Mouse (Mus musculus) heart, adult 2 months (tissue): ENCODE measurements around the gene Tmprss13. TPM values are rescaled to one million over a fixed set of nuclear protein-coding genes. Genes with fewer than 3 reads are reported as not detected.

Experiments
- DNase-seq, 2 experiments: peaks; one replicate each; pipeline ENCODE4 v3.0.0; 2021
- H3K27ac ChIP-seq: fragments of 200-600 bp; 2 replicates; pipeline ENCODE4 v1.8.1; 2022
- H3K27me3 ChIP-seq: fragments of 200-500 bp; 2 replicates; pipeline ENCODE4 v1.6.1; 2012; ENCODE audit warnings: mild to moderate bottlenecking, low read length, inconsistent platforms, mixed read lengths; ENCODE audit not compliant: control insufficient read depth, insufficient read depth
- H3K36me3 ChIP-seq: fragments of 200-500 bp; 2 replicates; pipeline ENCODE4 v1.6.1; 2012; ENCODE audit warnings: low read length, inconsistent platforms; ENCODE audit not compliant: control insufficient read depth, insufficient read depth
- H3K4me1 ChIP-seq: fragments of 200-500 bp; 2 replicates; pipeline ENCODE4 v1.6.1; 2011; ENCODE audit warnings: low read length; ENCODE audit not compliant: control insufficient read depth, insufficient read depth
- H3K4me3 ChIP-seq: fragments of 200-600 bp; 2 replicates; pipeline ENCODE4 v1.8.1; 2022
- H3K79me2 ChIP-seq: fragments of 200-500 bp; replicated peaks from 2 replicates; pipeline ENCODE4 v1.6.1; 2012; ENCODE audit warnings: mild to moderate bottlenecking, inconsistent platforms, low read length, moderate library complexity, mixed read lengths; ENCODE audit not compliant: control insufficient read depth, insufficient read depth
- H3K9ac ChIP-seq: fragments of 200-500 bp; 2 replicates; pipeline ENCODE4 v1.6.1; 2012; ENCODE audit warnings: low read depth, mild to moderate bottlenecking, control low read depth, inconsistent platforms, low read length, mixed read lengths
- CTCF ChIP-seq: fragments of 200-600 bp; IDR thresholded peaks from 2 replicates; pipeline ENCODE4 v1.8.1; 2022; ENCODE audit warnings: antibody characterized with exemption, mild to moderate bottlenecking, moderate library complexity
- EP300 ChIP-seq: fragments of 200-500 bp; IDR thresholded peaks from 2 replicates; pipeline ENCODE4 v1.6.1; 2011; ENCODE audit warnings: low read depth, low read length, control low read depth; ENCODE audit not compliant: insufficient read depth
- POLR2A ChIP-seq: fragments of 200-500 bp; IDR thresholded peaks from 2 replicates; pipeline ENCODE4 v1.6.1; 2011; ENCODE audit warnings: mild to moderate bottlenecking, low read depth, low read length, control low read depth; ENCODE audit not compliant: insufficient read depth
- WGBS: fragments of 180-500 bp; shearing (Covaris S2); methylation state at CpG from one replicate; pipeline ENCODE4 v1.1.7; 2018; 5-methylcytosine and 5-hydroxymethylcytosine counted together
- intact Hi-C: fragments of 180-260 bp; cut with DNase I; formaldehyde crosslinking; loops from one replicate; pipeline ENCODE4 v1.15.1; 2025
- polyA plus RNA-seq: library from polyadenylated mRNA; depleted of rRNA; stranded (reverse); fragments of >200 nt; gene quantifications from 2 replicates; pipeline ENCODE4 v1.2.3, GENCODE M21; 2012
- total RNA-seq, 2 experiments: library from RNA; stranded (reverse); gene quantifications; 2 replicates each; pipeline ENCODE4 v1.2.3; 2021

Gene Tmprss13
- total and polyA plus RNA-seq, 3 experiments, result 5.4 to 6.9 (median 6.9) TPM

DNA sequence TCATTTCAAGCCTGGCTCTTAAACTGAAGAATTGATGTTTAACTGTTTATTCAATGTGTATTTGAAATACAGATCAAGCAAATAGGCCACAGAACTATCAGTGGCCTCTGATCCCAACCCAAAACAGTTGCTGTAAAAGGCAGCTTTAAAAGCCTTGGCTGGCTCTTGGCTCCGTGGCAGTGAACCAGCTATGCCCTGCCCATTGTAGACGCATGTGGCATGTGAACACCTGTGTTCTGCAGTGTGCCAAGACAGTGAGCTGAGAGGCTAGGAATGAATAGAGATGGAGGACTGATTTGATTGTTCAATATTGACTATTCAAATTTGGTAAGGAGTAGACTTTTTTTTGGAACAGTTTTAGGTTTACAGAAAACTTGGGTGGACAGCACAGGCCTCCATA is 58.0 kb downstream of the Tmprss13 start:
- TF ChIP-seq EP300 (no peak), POLR2A (no peak), CTCF (no peak)
- intact Hi-C loops, result no loop called here
- no peak overlapping the region for H3K9ac ChIP-seq
- no peak overlapping the region for H3K4me3 ChIP-seq
- no peaks in the 10 kb centered on the region for H3K36me3 ChIP-seq
- no peak overlapping the region for H3K27ac ChIP-seq
- no peak for DNase-seq
- no peaks in the 10 kb centered on the region for H3K79me2 ChIP-seq
- WGBS, result 65% methylated on average over 2 of the region's 2 CpGs
- H3K27me3 ChIP-seq, result no peaks in the 10 kb centered on the region
- H3K4me1 ChIP-seq, result peaks cover 5% of the 10 kb centered on the region

DNA sequence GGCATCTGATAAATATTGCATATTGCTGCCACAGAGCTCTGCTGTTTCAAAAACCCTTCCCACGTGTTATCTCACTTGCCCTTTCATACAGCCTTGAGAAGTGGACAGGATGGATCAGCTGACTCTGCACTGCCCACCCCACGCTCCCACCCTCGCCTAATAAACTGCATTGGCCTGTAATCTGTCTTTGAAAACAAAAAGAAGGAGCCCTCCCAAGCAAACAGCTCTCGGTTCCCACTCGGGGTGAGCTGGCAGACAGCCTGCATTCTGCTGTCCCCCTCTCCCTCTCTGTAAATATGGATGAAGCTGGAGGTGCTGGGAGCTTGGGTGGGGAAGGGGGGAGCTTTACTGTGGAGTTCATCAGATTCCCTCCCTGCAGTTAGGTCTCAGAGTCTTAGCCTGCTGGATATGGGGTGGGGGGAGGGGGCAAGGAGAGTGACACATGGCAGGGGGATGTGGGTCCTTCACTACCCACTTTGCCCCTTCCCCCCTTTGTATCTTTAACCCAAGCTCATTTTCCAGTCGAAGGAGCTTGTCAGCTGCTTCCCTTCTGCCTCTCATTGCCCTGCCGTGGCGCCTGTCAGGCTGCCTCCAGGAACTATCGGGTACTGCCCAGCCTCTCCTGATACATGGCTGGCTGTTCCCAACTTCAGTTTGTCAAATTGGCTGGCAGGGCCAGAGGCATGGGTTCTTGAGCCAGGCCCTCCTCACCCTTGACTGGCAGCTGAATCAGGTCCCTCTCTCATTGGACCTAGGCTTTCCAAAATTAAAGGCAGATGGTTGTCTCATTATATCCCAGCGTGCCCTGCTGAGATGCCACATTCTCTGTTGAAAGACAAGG is 61.7 kb downstream of the Tmprss13 start:
- 58% methylated on average over 10 of the region's 10 CpGs for whole genome bisulfite sequencing

DNA sequence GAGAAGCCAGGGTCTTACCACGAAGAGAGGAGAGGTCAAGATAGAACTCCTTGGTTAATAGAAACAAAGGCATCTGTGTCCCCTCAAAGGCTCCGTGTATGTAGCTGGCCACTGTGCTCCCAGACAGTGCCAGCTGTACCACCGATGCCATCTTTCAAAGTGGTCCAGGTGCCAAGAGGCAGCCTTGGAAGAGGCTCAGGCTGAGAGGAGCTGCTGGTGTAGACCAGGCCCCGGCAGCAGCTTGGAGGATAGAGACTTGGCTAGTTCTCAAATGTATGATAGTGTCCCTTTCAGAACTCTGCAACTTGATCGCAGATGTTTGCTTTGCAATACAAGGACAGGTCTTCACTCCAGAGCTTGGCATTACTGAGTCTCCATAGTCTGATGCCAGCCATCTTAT is 63.4 kb downstream of the Tmprss13 start:
- Histone ChIP-seq H3K4me1 (peaks cover 2% of the 10 kb centered on the region), H3K79me2 (no peaks in the 10 kb centered on the region), H3K4me3 (no peak overlapping the region), H3K27ac (no peak overlapping the region), H3K9ac (no peak overlapping the region), H3K36me3 (no peaks in the 10 kb centered on the region), H3K27me3 (no peaks in the 10 kb centered on the region)
- TF ChIP-seq POLR2A (no peak), EP300 (no peak), CTCF (no peak)
- DNase-seq, result no peak
- intact Hi-C loops, result no loop called here
- 45% methylated on average over 5 of the region's 5 CpGs for WGBS

More for the DNA sequence above, 61.7 kb downstream of the Tmprss13 start:
- no peak for DNase-seq
- Histone ChIP-seq H3K27ac (no peak overlapping the region), H3K79me2 (no peaks in the 10 kb centered on the region), H3K27me3 (no peaks in the 10 kb centered on the region), H3K4me1 (peaks cover 2% of the 10 kb centered on the region), H3K4me3 (no peak overlapping the region), H3K36me3 (no peaks in the 10 kb centered on the region), H3K9ac (no peak overlapping the region)
- no peak for TF ChIP-seq EP300
- no peak for TF ChIP-seq POLR2A
- TF ChIP-seq CTCF, result no peak
- intact Hi-C loops, result no loop called here

DNA sequence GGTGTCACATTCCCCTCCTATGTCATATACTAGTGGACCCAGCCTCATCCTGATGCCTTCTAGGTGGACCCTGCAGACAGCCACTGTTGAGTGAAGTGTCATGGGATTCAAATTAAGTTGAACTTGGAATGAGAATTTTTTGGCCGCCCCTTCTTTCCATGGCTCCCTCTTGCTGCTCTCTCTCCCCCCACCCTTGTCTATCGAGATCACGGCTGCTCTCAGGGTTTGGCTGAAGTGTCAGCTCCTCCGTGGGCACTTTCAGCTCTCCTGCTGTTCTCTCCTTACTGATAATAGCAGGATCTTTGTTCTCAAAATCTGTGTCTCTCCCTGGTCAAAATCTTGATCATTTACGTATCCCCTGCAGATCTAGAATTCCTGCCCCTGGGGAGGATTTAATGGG is 63.9 kb downstream of the Tmprss13 start:
- intact Hi-C loops, result no loop called here
- no peak for DNase-seq
- Histone ChIP-seq H3K79me2 (no peaks in the 10 kb centered on the region), H3K27me3 (no peaks in the 10 kb centered on the region), H3K27ac (no peak overlapping the region), H3K36me3 (no peaks in the 10 kb centered on the region), H3K4me1 (peaks cover 2% of the 10 kb centered on the region), H3K4me3 (no peak overlapping the region), H3K9ac (no peak overlapping the region)
- TF ChIP-seq CTCF (no peak), EP300 (no peak), POLR2A (no peak)
- WGBS, result 74% methylated on average over 5 of the region's 5 CpGs

DNA sequence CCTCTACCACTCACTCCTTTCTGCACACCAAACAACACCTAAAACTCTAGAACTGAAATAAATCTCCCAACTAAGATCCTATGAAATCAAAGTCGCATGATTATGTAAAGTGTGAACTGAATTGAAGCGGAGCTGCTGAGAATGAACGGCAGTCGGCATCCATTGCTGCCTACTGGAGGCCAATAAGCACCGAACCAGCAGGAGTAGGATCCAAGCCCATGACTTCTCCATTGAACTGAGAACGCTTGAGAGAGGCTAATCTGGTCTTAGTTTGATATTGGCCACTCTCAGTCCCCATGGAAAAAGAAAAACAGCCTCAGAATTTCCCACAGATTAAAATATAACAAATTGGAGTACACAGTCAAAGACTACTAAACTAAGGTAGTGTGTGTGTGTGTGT is 65.0 kb downstream of the Tmprss13 start:
- no peaks in the 10 kb centered on the region for H3K36me3 ChIP-seq
- no peaks in the 10 kb centered on the region for H3K79me2 ChIP-seq
- DNase-seq, result no peak
- 89% methylated on average over 6 of the region's 6 CpGs for WGBS
- H3K4me3 ChIP-seq, result no peak overlapping the region
- intact Hi-C loops, result no loop called here
- no peaks in the 10 kb centered on the region for H3K27me3 ChIP-seq
- peaks cover under 1% of the 10 kb centered on the region for H3K4me1 ChIP-seq
- TF ChIP-seq POLR2A (no peak), CTCF (no peak), EP300 (no peak)
- no peak overlapping the region for H3K27ac ChIP-seq
- H3K9ac ChIP-seq, result no peak overlapping the region

DNA sequence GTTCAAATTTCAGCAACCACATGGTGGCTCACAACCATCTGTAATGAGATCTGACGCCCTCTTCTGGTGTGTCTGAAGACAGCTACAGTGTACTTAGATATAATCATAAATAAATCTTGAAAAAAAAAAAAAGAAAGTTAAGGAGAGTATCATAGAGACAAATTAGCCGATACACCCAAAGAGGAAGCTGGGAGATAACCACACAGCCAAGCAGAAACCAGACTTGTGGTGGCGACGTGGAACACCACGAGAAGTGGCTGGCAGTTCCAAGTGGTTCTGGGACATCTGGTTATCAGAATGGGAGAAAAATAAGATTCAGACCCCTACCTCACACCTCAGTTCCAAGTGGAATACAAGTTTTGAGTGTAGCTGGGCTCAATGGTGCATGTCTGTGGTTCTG is 67.8 kb downstream of the Tmprss13 start:
- Histone ChIP-seq H3K4me1 (no peaks in the 10 kb centered on the region), H3K79me2 (no peaks in the 10 kb centered on the region), H3K36me3 (no peaks in the 10 kb centered on the region), H3K9ac (no peak overlapping the region), H3K4me3 (no peak overlapping the region), H3K27me3 (no peaks in the 10 kb centered on the region), H3K27ac (no peak overlapping the region)
- WGBS, result 69% methylated on average over 5 of the region's 5 CpGs
- TF ChIP-seq CTCF, result peak; percentile 18; the same call in 1 of the 2 replicates
- no peak for TF ChIP-seq EP300
- DNase-seq, result no peak
- intact Hi-C loops, result no loop called here
